Mouse (Mus musculus): ENCODE measurements around the gene Phf12. TPM values are rescaled to one million over a fixed set of nuclear protein-coding genes. Genes with fewer than 3 reads are reported as not detected.

Phf12 gene
- polyA plus RNA-seq, 1 experiment: 151 TPM

DNA sequence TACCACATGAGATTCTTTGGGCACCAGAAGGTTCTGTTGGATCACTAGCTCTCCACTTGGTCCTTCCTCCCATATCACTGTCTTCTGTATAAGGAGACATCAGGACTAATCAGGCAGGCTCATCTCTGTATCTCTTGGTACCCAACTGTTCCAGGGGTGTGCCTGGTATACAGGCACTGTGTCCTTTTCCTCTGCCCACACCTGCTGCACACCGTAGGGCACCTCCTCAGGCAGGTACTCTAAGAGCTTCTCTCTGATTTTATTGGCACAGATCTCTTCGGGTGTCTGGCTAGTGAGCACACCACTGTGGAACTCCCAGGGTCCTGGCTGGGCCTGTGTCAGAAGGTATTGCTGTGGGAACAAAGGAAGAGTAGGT, 91.7 kb downstream of the Phf12 start:
- H3K4me1 ChIP-seq (replicated peaks; ENCODE audit: control insufficient read depth, insufficient read depth, low read length): no peaks in the 10 kb centered on the region
- H3K27ac ChIP-seq (ENCODE audit: control insufficient read depth, insufficient read depth, low read length): no peak overlapping the region
- peaks cover 21% of the 10 kb centered on the region for H3K36me3 ChIP-seq (ENCODE audit: control insufficient read depth, insufficient read depth, low read length)

DNA sequence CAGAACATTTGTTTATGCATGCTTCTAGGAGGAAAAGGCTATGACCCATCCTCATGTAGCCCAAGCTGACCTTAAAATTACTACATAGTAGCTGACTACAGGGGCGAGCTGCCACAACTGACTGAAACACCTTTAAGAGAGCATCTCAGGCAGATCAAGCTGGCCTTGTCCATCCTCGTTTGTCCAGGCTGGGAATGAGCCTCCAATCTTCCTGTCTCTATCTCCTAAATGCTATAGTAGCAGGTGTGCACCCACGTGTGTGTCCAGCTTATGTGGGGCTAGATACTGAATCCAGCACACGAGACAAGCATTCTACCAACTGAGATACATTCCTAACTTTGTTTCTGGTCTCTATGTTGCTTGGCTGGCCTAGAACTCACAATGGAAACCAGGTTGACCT, 92.1 kb downstream of the Phf12 start:
- H3K4me3 ChIP-seq (ENCODE audit: control insufficient read depth, insufficient read depth, low read length): no peak overlapping the region
- TF ChIP-seq POLR2A (IDR thresholded peaks at IDR 0.05; ENCODE audit: control insufficient read depth, extremely low read depth, insufficient read depth, low read length, poor library complexity): no peak
- TF ChIP-seq CTCF (IDR thresholded peaks at IDR 0.05; ENCODE audit: borderline replicate concordance, control insufficient read depth, extremely low read depth, insufficient read depth, low read length, poor library complexity): no peak
- no peaks in the 10 kb centered on the region for H3K27me3 ChIP-seq (ENCODE audit: control insufficient read depth, insufficient read depth, low read length)
- peaks cover 2% of the 10 kb centered on the region for H3K4me1 ChIP-seq (replicated peaks; ENCODE audit: control insufficient read depth, insufficient read depth, low read length)
- DNase-seq: no peak
- WGBS: 95% methylated on average over 4 of the region's 4 CpGs
- H3K36me3 ChIP-seq (ENCODE audit: control insufficient read depth, insufficient read depth, low read length): peaks cover 21% of the 10 kb centered on the region
- H3K27ac ChIP-seq (ENCODE audit: control insufficient read depth, insufficient read depth, low read length): no peak overlapping the region

More for the DNA sequence above, 91.7 kb downstream of the Phf12 start:
- H3K4me3 ChIP-seq (ENCODE audit: control insufficient read depth, insufficient read depth, low read length): no peak overlapping the region
- 95% methylated on average over 2 of the region's 2 CpGs for WGBS
- TF ChIP-seq POLR2A (IDR thresholded peaks at IDR 0.05; ENCODE audit: control insufficient read depth, extremely low read depth, insufficient read depth, low read length, poor library complexity) (no peak), CTCF (IDR thresholded peaks at IDR 0.05; ENCODE audit: borderline replicate concordance, control insufficient read depth, extremely low read depth, insufficient read depth, low read length, poor library complexity) (no peak)
- DNase-seq: no peak
- no peaks in the 10 kb centered on the region for H3K27me3 ChIP-seq (ENCODE audit: control insufficient read depth, insufficient read depth, low read length)

Other genes with a start within 250 kb of the Phf12 start
- gene Myo18a, start 219.5 kb upstream of the Phf12 start, polyA plus RNA-seq (2012; rRNA removed): 105 and 122 TPM in 2 replicates
- not detected in 2 replicates for gene Gm10277, start 195.0 kb upstream of the Phf12 start, polyA plus RNA-seq (2012; rRNA removed)
- gene Pipox, start 88.7 kb upstream of the Phf12 start, polyA plus RNA-seq (2012; rRNA removed): 5.1 and 6.5 TPM in 2 replicates
- 1.1 TPM in 2 replicates for gene Sez6, start 52.0 kb upstream of the Phf12 start, polyA plus RNA-seq (2012; rRNA removed)
- 13.4 and 14.4 TPM in 2 replicates for gene Dhrs13, start 49.5 kb downstream of the Phf12 start, polyA plus RNA-seq (2012; rRNA removed)
- 124 and 136 TPM in 2 replicates for gene Flot2, start 55.2 kb downstream of the Phf12 start, polyA plus RNA-seq (2012; rRNA removed)
- gene Eral1, start 97.6 kb downstream of the Phf12 start, polyA plus RNA-seq (2012; rRNA removed): 41.7 and 45.7 TPM in 2 replicates
- 17.6 and 18.9 TPM in 2 replicates for gene Fam222b, start 111.9 kb downstream of the Phf12 start, polyA plus RNA-seq (2012; rRNA removed)
- 275 TPM in 2 replicates for gene Traf4, start 182.8 kb downstream of the Phf12 start, polyA plus RNA-seq (2012; rRNA removed)
- 27.0 and 27.4 TPM in 2 replicates for gene Nek8, start 193.9 kb downstream of the Phf12 start, polyA plus RNA-seq (2012; rRNA removed)
- 30.0 and 33.1 TPM in 2 replicates for gene Tlcd1, start 194.0 kb downstream of the Phf12 start, polyA plus RNA-seq (2012; rRNA removed)
- gene Rpl23a, start 200.8 kb downstream of the Phf12 start, polyA plus RNA-seq (2012; rRNA removed): 193 and 312 TPM in 2 replicates
- 15.4 and 18.5 TPM in 2 replicates for gene Rab34, start 205.7 kb downstream of the Phf12 start, polyA plus RNA-seq (2012; rRNA removed)
- gene Proca1, start 210.6 kb downstream of the Phf12 start, polyA plus RNA-seq (2012; rRNA removed): 0.23 and 0.66 TPM in 2 replicates